Mouse (Mus musculus): ENCODE measurements around the gene Rps27l. TPM values are rescaled to one million over a fixed set of nuclear protein-coding genes. Genes with fewer than 3 reads are reported as not detected.
A peak's percentile ranks its signal among the peaks of the same experiment; 100 is the strongest.
"Not testable (repeated sequence)": the region's sequence is repeated elsewhere in the genome, so short reads cannot be mapped to it uniquely, and the experiment has no call there.

Rps27l gene
- total RNA-seq (2021): 100 to 1,000 TPM; 253 to 256 TPM

DNA sequence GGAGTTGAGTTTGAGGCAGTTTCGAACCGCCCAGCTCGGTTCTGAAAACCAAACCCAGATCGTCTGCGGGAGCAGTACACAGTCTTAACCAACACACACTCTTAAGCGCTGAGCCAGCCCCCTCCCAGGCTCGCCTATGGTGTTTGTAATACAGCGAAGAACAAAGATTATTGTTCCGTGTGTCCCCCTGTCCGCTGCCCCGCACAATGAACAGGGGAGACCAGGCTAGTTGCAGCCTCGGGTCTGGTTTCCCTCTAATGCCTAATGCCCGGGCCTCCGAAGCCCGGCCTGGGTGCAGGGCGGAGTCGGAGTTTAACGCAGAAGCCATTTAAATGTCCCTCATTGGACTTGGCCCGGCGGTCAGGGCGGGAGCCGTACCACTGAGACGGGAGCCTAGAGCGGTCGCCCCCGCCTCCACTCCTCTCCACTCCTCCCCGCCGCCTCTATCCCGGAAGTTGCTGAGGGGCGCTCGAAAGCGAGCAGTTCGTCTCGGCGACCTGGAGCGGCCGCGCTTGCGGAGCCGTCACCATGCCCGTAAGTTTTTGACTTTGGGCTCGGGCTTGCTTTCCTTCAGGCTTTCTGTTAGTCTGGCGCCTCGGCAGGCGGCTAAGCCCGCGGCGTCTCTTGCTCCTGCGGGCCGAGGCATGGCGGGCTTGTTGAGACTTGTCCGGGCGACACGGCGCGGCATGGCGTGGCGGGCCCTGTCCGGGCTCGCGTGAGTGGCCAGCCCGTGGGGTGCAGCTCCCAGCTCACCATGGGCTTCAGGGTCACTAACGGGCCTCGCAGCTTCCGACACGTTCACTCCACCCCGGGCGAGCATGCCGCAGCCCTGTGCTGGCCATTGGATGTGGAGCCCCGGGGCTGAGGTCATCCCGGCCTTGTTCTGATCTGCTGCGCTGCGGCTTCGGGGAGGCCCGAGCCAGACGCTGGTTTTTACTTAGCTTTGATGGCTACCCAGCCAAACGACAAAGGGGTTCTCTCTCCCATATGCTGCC lies at the start of gene Rps27l:
Gene Rps27l (plus strand): TSS at position 440 of the 995 bp plus-strand sequence.
- DNase-seq: peak; percentile 96

DNA sequence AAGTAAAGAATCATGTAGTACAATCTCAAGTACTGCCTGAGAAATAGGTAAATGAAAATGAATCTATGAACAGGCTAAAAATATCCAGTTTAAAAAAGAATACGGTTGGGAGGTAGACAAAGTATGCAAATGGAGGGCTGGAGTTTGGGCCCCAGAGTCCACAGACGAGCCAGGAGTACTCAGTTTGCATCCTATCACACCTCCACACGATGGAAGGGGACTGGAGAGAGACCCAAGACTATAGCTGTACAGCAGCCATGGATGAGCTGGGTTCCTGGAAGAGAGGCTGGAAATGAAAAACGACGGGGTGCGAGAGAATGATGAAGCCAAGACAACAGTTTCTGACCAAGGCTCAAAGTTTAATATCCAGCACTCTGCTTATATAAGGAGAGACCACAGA lies 48.9 kb upstream of the Rps27l start:
- no peak for DNase-seq

DNA sequence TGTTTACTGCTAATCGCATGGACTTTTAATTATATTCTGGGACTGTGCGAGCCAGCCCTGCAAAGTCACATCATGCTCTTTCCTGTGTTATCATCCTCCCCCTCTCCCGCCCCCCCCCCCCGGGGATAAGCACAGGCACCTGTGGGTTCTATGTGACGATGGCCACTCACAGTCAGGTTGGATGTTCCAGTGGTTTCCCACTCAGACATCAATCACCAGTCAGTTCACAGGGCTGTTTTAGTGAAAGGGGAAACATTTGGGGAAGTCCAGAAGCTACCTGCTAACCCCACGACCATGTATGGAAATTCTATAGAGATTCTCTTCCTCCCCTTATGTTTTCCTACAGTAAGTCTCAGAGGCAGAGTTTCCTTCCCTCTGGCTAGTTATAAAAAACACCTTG lies 48.0 kb upstream of the Rps27l start:
- DNase-seq: no peak

DNA sequence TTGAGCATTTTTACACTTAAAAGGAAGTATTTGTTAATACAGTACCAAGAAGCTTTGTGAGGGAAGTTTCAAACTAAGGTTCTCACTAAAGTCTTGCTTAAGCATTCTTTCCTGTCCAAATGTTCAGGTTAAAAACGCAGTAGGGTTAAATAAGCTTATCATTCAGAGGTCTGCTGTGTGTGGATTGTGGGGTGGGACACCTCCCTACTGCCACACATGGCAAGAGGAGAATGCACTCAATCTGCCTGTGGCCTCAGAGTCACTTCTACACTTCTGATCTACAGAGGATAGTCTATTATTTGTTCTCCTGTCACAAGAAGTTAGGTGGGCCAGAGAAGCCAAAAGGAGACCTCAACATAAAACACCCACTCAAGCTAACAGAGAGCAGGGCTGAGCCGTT lies 46.8 kb upstream of the Rps27l start:
- DNase-seq: no peak

DNA sequence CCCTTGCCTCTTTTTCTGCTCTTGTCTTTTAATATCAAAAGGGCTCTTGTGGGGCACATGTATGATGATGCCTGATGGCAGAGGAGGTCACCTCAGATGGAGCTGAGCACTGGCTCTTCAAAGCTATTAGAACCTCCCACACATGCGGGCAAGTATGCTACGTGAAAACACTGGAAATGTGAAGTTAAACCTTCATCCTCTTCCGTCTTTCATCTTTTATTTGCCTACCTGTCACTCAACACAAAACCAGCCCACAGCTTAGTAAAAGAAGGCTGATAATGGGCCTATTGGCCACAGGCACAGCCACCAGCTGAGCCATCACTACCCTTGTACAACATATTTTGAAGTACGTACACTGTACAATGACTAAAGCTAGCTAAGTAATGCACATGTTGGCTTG lies 46.4 kb upstream of the Rps27l start:
- DNase-seq: no peak

DNA sequence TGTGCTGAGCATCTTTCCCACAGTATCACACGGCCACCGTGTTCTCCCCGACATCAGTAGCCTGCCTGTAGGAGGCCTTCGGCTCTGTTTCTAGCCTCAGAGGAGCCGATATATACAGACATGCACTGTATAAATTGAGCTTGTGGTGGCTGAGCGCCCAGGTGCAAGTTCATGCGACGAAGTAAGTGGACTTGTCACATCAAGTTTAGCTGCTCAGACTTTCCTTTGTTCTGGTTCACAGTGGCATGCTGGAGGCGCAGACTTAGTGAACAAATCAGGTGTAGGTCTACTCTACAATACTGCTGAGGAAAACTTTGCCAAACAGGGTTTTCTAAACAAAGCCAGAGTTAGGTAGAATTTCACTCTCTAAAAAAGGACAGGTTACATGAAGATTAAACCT lies 39.9 kb upstream of the Rps27l start:
- no peak for DNase-seq

DNA sequence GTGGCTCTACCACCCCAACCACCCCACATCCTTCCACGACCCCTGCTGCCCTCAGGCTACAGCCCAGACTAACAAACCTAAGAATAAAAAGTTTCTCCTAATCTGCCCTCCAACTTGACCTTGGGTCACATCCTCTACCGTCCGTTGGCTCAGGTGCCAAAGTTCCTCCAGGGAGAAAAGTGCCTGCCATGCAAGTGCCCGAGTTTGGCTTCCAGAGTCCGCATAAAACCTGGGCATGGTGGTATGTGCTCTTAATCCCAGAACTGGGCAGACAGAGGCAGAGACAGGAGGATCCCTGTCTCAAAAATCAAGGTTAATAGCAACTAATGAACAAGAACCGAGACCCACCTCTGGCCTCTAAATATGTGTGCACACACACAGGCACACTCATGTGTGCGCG lies 38.8 kb upstream of the Rps27l start:
- DNase-seq: no peak

DNA sequence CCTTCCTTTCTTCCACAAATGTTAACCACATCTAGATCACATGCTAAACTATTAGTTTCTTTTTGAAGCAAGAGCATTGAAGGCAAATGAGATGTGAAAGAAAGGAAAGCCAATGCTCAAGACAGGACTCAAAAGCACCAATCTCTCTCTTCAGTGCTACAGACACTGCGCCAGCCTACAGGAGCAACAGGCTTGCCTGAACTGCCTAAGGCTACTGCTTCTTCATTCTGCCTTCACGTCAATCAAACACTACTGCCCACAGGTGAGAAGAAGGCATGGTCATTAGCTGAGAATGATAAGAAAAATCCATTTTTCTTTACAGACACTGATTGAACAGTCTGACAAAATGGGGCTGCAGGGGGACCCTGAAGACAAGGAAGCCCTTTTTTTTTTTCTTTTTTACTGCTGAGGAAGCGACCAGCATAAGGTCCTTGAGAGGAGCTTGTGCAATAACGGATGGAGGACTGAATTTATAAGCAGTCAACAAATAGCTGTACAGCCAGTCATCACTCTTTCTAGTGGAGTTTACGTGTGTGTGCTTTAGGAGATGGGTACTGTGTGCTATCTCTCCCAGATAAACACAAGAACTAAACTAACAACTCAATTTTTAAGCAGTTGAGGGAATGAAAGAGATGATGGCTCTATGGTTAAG lies 38.0 kb upstream of the Rps27l start:
- DNase-seq: no peak

DNA sequence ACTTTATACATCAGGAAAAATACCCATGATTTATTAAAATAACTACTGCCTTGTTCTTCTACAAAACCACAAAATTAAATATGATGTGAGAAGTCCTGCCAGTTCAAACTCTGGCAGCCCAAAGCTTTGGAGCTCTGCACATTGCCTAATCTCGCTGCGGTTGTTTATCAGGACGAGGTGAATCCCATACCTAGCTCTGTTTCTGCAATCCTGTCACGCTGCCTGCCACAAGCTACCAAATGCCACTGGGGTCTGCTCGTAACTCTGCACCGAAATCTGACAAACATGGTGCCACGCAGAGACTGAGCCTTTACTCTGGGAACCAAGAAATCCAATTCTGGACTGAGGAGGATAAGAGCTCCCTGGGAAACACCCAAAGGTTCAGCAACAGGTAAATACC lies 36.0 kb upstream of the Rps27l start:
- DNase-seq: no peak

DNA sequence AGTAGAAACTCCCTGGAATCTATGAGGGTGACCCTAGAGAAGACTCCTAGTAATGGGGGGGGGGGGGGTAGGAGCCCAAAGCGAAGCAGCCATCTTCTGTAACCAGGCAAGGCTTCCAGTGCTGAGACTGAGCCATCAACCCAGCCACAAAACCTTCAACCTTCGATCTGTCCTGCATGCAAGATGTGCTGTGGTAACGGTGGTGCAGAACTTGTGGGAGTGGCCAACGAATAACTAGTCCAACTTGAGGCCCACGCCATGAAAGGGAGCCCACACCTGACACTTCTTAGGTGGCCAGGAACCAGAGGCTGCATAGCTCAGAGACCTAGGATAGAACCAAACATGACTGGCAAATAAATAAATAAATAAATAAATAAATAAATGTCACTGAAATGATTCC lies 35.2 kb upstream of the Rps27l start:
- no peak for DNase-seq

DNA sequence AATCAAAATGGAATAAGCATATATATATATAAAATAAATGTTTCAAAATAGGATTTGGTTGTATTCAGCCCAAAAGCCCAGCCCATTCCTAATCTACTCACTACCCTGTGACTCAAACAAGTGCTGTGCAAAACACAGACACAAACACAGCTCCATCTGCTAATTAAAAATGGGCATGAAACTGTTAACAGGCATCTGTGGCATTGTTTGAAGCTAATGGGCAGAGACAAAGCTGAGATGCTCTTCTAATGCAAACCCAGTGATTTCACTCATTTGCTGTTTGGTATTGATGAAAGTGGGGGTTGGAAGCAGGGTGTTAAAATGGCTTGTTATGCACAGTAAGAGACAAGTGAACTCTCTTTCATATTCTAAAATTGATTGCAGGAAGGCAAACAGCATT lies 33.6 kb upstream of the Rps27l start:
- DNase-seq: no peak

DNA sequence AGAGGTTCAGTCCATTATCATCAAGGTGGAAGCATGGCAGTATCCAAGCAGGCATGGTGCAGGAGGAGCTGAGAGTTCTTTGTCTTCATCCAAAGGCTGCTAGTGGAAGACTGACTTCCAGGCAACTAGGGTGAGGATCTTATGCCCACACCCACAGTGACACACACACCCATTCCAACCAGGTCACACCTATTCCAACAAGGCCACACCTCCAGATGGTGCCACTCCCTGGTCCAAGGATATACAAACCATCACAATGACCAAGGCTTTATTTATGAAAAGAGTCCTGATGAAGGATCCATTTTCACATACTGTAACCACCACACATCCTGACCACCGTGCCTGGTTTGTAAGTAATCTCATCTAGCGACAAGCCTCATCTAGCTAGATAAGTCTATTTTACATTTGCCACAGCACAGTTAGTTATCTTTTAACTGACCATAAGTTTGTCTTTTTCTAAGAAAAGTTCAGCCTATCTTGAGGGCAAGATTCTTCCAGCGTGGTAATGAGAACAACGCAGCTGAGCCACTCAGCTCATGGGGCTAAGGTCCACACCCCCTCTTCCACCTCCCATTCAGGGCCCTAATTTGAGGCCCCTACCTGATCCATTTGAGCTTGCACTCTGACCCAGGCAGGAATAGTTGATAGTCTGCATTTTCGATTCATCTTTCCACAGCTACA lies 32.5 kb upstream of the Rps27l start:
- not testable (repeated sequence) for DNase-seq

DNA sequence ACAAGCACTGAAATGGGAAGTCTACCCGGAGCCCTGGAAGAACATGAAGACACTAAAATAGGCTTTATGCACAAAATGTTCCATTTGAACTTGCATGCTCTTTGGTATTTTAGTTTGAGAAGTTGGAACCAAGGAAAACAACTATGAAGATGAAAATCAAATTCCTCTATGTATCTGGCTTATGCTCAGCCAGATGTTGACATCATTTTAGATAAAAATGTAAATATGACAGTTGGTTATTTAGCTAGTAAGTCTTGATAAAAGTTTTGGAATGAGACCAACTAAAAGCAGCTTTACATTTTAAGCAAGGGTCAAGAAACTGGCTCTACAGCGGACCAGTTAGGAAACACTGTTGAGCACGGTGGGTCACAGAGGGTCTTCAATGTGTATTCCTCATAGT lies 31.3 kb upstream of the Rps27l start:
- no peak for DNase-seq

DNA sequence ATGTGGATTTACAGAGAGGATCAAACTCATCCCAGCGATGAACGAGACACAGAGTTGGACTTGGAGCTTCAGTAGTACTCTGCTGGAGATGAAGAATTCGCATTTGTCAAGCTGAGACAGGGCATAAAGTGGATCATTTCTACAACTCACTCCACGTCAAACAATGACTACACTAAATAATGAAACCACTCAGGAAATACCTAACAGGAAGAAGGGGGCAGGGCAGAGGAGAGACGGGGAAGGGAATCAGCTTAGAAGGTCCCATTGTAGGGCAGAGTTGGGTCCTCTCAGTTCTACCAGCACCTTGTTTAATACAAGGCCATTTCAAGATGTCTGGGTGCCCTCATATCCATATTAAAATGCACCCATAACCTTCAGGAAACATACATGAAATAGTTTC lies 30.5 kb upstream of the Rps27l start:
- no peak for DNase-seq

DNA sequence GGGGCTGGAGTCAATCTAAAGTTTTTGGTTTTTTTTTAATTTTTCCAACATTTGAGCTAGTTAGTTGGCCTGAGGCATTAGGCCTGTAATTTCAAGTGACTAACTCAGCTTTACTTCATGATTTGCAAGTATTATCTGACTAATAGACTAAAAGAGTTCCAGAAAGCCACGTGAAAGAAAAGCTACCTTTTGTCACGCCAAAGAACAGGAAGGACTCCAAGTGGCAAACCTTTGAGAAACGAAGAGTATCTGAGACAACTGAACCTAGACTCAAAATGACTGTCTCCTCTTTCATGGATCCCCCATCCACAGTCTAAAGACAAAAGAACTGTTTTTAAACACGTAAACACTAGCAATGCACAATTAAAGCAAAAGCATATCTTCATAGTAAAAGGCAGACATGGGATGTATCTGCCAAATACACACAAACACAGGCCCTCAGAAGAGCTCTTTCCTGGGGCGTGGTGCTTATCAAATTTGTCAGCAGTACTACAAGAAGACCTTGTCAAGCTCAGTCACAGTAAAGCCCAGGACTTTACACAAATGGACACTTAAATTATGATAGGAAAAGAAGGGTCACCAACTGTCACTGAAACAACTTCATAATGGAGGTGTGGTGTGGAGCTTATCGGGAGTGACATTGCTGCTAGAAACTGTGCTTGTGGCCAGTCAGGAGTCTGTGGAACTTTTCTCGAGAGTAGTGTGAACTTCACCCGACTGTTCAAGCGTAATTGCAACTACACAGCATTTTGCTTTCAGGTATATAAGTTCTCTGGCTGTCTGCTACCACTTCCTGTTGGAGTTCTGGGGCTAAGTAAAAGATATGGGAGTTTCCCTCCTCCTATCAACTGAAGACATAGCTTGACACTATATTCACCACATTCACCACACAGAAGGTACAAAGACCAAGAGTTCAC lies 29.8 kb upstream of the Rps27l start:
- no peak for DNase-seq

DNA sequence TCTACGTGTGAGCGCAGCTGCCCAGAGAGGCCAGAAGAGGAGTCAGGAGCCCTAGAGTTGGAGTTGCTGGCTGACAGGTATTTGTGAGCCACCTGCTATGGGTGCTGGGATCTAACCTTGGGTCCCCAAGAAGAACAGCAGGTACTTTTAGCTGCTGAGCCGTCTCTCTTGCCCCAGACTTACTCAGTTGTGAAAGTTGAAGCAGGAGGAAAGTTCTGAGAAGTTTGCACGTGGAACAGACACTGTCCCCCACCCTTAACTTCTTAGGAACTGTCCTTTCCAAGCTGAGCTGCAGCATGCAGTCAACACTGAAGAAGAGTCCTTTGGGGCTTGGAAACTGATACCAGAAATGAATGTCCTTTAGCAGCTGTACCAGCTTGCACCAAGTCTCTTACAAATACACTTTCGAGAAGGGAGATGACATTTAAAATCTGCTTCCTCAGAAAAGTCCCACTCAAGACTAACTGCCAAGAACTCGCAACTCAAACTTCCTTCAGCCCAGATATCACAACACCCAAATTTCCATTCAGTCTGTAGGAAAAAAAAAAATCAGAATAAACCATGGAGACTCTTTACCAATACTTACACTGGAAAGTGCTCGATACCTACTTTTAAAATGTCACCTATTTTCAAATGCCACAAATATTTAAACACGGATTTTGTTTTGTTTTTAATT lies 28.5 kb upstream of the Rps27l start:
- DNase-seq: no peak

DNA sequence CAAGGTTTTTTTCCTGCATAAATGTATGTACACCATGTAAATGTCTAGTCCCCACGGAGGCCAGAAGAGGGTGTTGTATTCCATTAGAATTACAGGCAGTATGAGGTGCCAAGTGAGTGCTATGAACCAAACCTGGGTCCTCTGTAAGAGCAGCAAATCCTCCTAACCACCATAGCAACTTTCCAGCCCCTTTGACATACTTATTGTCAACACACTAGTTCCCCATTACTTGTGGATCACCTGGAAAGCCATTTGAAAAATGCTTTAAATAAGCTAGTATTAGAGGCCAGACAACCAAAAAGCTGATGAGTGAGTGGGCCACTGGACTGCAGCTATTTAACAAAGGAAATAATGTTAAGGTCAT lies 28.0 kb upstream of the Rps27l start:
- DNase-seq: no peak

DNA sequence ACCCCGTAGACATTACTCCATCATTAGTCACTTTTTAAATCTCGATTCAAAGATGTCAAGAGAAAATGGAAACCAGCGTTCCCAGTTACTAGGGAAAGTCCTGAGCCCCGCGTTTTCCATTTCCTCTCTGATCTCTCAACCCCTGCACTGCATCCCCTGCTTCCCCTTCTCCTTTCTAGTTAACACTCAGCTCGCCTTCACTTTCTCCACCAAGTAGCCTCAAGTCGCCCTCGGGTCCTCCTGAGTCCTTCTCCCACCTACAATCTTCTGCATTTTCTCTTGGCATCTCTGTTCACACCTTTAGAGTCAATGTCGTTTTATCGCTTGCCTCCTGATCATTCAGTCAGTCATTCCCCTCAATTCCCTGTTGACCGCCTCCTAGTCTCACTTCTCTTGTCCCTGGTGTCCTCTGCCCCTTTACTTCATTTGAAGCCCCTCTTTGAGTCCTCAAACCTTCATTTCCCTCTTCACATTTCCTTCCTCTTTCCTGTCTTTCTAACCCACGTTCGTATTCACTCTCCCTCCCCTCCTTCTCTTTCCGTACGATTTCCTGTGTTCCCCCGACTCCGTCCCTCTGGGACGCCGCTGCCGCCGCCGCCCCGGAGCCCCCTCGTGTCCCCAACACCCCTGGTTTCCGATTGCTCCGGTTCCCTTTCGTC lies 27.1 kb upstream of the Rps27l start:
- DNase-seq: peak; percentile 11

DNA sequence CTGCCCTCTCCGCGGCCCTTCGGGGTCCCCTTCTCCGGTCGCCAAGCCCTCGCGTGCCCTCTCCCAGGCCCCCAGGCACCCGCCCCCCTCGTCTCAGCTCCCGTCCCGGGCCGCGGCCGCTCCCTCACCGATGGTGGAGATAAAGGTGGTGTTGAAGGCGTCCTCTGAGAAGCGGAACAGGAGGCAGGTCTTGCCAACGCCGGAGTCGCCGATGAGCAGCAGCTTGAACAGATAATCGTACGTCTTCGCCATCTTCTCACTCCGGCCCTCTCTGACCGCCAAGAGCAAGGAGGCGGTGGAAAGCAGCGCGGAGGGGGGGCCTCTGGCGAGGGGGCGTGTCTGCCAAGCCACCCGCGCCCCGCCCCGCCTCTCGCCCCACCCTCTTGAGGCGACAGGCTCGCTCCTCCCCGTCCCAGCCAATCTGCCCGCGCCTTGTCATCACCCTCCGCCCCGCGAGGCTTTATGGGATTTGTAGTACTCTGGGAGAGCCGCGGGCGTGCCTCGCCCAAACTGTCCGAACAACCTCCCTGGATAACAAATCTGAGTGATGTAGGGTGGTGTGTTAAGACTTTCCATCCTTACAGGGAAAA lies 26.4 kb upstream of the Rps27l start, which contains the start of gene Rab8b:
Gene Rab8b (minus strand): TSS at position 306 of the 590 bp plus-strand sequence.
- DNase-seq: peak; percentile 98

DNA sequence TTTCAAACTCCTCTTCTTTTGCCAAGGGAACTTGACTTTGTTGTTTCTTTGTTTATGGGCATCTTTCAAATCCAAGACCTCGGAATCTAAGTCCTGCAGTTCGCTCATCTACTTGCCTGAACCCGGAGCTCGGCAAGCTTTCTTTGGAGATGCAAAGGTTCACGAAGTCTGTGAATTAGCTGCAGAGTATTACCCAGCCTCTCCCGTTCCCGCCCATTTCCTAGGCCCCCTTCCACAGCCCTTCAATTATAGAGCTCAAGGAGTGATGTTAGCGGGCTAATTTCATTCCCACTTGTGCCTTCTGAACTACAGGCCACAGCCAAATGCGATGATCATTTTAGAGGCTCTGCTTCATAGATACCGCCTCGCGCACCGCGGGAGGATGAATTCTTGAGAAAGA lies 25.9 kb upstream of the Rps27l start:
- no peak for DNase-seq
